Mouse (Mus musculus) neural tube, embryonic 13.5 days (tissue): ENCODE results near the gene Rasip1. TPM values are rescaled to one million over a fixed set of nuclear protein-coding genes. Genes with fewer than 3 reads are reported as not detected.
"Not testable (repeated sequence)": the region's sequence is repeated elsewhere in the genome, so short reads cannot be mapped to it uniquely, and the experiment has no call there.

Experiments
- ATAC-seq: fragments of 200-750 bp; cut with Nextera tagmentation; 2 replicates; pipeline ENCODE4 v1.8.0; 2017; ENCODE audit warnings: low read depth, mild to moderate bottlenecking, moderate TSS enrichment, moderate library complexity
- H3K27ac ChIP-seq: fragments of 300-500 bp; sonication (generic); replicated peaks from 2 replicates; pipeline ENCODE4 v1.5.1; 2015; ENCODE audit warnings: moderate library complexity, mild to moderate bottlenecking, inconsistent platforms
- H3K27me3 ChIP-seq: fragments of 300-500 bp; sonication (generic); 2 replicates; pipeline ENCODE4 v1.6.1; 2015; ENCODE audit warnings: mild to moderate bottlenecking, inconsistent platforms
- H3K36me3 ChIP-seq: fragments of 300-500 bp; sonication (generic); 2 replicates; pipeline ENCODE4 v1.6.1; 2015; ENCODE audit warnings: mild to moderate bottlenecking, inconsistent platforms
- H3K4me1 ChIP-seq: fragments of 300-500 bp; sonication (generic); replicated peaks from 2 replicates; pipeline ENCODE4 v1.6.1; 2015; ENCODE audit warnings: inconsistent platforms
- H3K4me2 ChIP-seq: fragments of 300-500 bp; sonication (generic); 2 replicates; pipeline ENCODE4 v1.6.1; 2015; ENCODE audit warnings: inconsistent platforms, mild to moderate bottlenecking, moderate library complexity
- H3K4me3 ChIP-seq: fragments of 300-500 bp; sonication (generic); 2 replicates; pipeline ENCODE4 v1.5.1; 2015; ENCODE audit warnings: mild to moderate bottlenecking, inconsistent platforms
- H3K9ac ChIP-seq: fragments of 300-500 bp; sonication (generic); 2 replicates; pipeline ENCODE4 v1.6.1; 2015; ENCODE audit warnings: moderate library complexity, mild to moderate bottlenecking, inconsistent platforms
- H3K9me3 ChIP-seq: fragments of 300-500 bp; sonication (generic); 2 replicates; pipeline ENCODE4 v1.6.1; 2016; ENCODE audit warnings: inconsistent platforms
- WGBS: fragments of 180-500 bp; shearing (Covaris S2); methylation state at CpG from one replicate; pipeline ENCODE4 v1.1.7; 2015; 5-methylcytosine and 5-hydroxymethylcytosine counted together
- polyA plus RNA-seq: library from polyadenylated mRNA; unstranded; fragments of >200 nt; fragmentation: Nextera tagmentation; extraction: Ambion mirVana; gene quantifications from 2 replicates; pipeline ENCODE4 v1.2.1, GENCODE M21; 2015

Gene Rasip1
- polyA plus RNA-seq, 1 experiment from 2014 or later = 13.1 TPM

GRCm38 (mm10) chr7:45660746-45661478 is 33.6 kb downstream of the Rasip1 start:
- H3K9me3 ChIP-seq = no peaks in the 10 kb centered on the region
- no peaks in the 10 kb centered on the region for H3K36me3 ChIP-seq
- H3K27ac ChIP-seq = no peak overlapping the region
- H3K4me1 ChIP-seq = peaks cover 3% of the 10 kb centered on the region; the same call in 1 of the 2 replicates
- ATAC-seq = no peak
- WGBS = 88% methylated on average over 11 of the region's 11 CpGs
- no peaks in the 10 kb centered on the region for H3K27me3 ChIP-seq
- H3K4me3 ChIP-seq = no peak overlapping the region
- no peak overlapping the region for H3K9ac ChIP-seq
- no peak overlapping the region for H3K4me2 ChIP-seq

GRCm38 (mm10) chr7:45661702-45662101 is 34.4 kb downstream of the Rasip1 start:
- H3K4me1 ChIP-seq, H3K27ac ChIP-seq, H3K36me3 ChIP-seq, H3K4me2 ChIP-seq, H3K9me3 ChIP-seq, H3K27me3 ChIP-seq, ATAC-seq, H3K4me3 ChIP-seq, H3K9ac ChIP-seq: not testable (repeated sequence)
- WGBS = 93% methylated on average over 6 of the region's 6 CpGs

- WGBS = 63% methylated on average over 13 of the region's 13 CpGs
- H3K27me3 ChIP-seq = no peaks in the 10 kb centered on the region
- no peak overlapping the region for H3K4me3 ChIP-seq
- H3K4me2 ChIP-seq = no peak overlapping the region
- H3K9ac ChIP-seq = no peak overlapping the region
- H3K9me3 ChIP-seq = no peaks in the 10 kb centered on the region
- no peaks in the 10 kb centered on the region for H3K36me3 ChIP-seq
- no peak for ATAC-seq
- peaks cover 3% of the 10 kb centered on the region; the same call in 1 of the 2 replicates for H3K4me1 ChIP-seq
- H3K27ac ChIP-seq = no peak overlapping the region
These were observed 38.2 kb downstream of the Rasip1 start for GRCm38 (mm10) chr7:45665303-45666138.

- WGBS = 87% methylated on average over 7 of the region's 7 CpGs
- Histone ChIP-seq H3K27ac (no peak within 1 kb of the TSS), H3K4me2 (no peak within 1 kb of the TSS), H3K4me3 (no peak within 1 kb of the TSS), H3K36me3 (no peaks in the 10 kb centered on the region), H3K9ac (no peak within 1 kb of the TSS), H3K4me1 (peaks cover 3% of the 10 kb centered on the region; the same call in 1 of the 2 replicates), H3K27me3 (no peaks in the 10 kb centered on the region), H3K9me3 (no peaks in the 10 kb centered on the region)
- ATAC-seq = no peak
These were observed 38.9 kb downstream of the Rasip1 start, which contains the start of gene Fut2 for GRCm38 (mm10) chr7:45666161-45666560. Gene Fut2 (minus strand): TSS chr7:45666394.

- Histone ChIP-seq H3K9ac (no peak overlapping the region), H3K27ac (no peak overlapping the region), H3K4me3 (no peak overlapping the region), H3K9me3 (no peaks in the 10 kb centered on the region), H3K4me2 (no peak overlapping the region), H3K36me3 (no peaks in the 10 kb centered on the region), H3K4me1 (peaks cover 3% of the 10 kb centered on the region; the same call in 1 of the 2 replicates), H3K27me3 (no peaks in the 10 kb centered on the region)
- ATAC-seq = no peak
- 73% methylated on average over 14 of the region's 14 CpGs for WGBS
These were observed 40.5 kb downstream of the Rasip1 start for GRCm38 (mm10) chr7:45667761-45668160.

GRCm38 (mm10) chr7:45668921-45669320 is 41.6 kb downstream of the Rasip1 start:
- no peak overlapping the region for H3K27ac ChIP-seq
- ATAC-seq = no peak
- H3K4me2 ChIP-seq = no peak overlapping the region
- WGBS = 93% methylated on average over 9 of the region's 9 CpGs
- no peaks in the 10 kb centered on the region for H3K27me3 ChIP-seq
- H3K4me1 ChIP-seq = peaks cover 3% of the 10 kb centered on the region; the same call in 1 of the 2 replicates
- H3K36me3 ChIP-seq = no peaks in the 10 kb centered on the region
- no peaks in the 10 kb centered on the region for H3K9me3 ChIP-seq
- H3K9ac ChIP-seq = no peak overlapping the region
- no peak overlapping the region for H3K4me3 ChIP-seq

GRCm38 (mm10) chr7:45677627-45678295 is 50.5 kb downstream of the Rasip1 start:
- no peak overlapping the region for H3K27ac ChIP-seq

GRCm38 (mm10) chr7:45678513-45678912 is 51.2 kb downstream of the Rasip1 start:
- H3K4me3 ChIP-seq = no peak overlapping the region
- H3K36me3 ChIP-seq = no peaks in the 10 kb centered on the region
- ATAC-seq = no peak
- no peaks in the 10 kb centered on the region for H3K9me3 ChIP-seq
- H3K27me3 ChIP-seq = no peaks in the 10 kb centered on the region
- peaks cover 11% of the 10 kb centered on the region; the same call in 1 of the 2 replicates for H3K4me1 ChIP-seq
- H3K4me2 ChIP-seq = no peak overlapping the region
- H3K27ac ChIP-seq = no peak overlapping the region
- WGBS = 92% methylated on average over 14 of the region's 14 CpGs
- H3K9ac ChIP-seq = no peak overlapping the region

More at GRCm38 (mm10) chr7:45677627-45678295, 50.5 kb downstream of the Rasip1 start:
- no peaks in the 10 kb centered on the region for H3K27me3 ChIP-seq
- H3K4me1 ChIP-seq = peaks cover 7% of the 10 kb centered on the region; the same call in 1 of the 2 replicates
- H3K9me3 ChIP-seq = no peaks in the 10 kb centered on the region
- ATAC-seq = no peak
- H3K4me3 ChIP-seq = no peak overlapping the region
- 72% methylated on average over 7 of the region's 7 CpGs for WGBS
- H3K4me2 ChIP-seq = no peak overlapping the region
- no peaks in the 10 kb centered on the region for H3K36me3 ChIP-seq
- H3K9ac ChIP-seq = no peak overlapping the region

GRCm38 (mm10) chr7:45679966-45680621 is 52.8 kb downstream of the Rasip1 start:
- H3K27me3 ChIP-seq = no peaks in the 10 kb centered on the region
- H3K9ac ChIP-seq = no peak overlapping the region
- H3K36me3 ChIP-seq = no peaks in the 10 kb centered on the region
- no peaks in the 10 kb centered on the region for H3K9me3 ChIP-seq
- H3K4me2 ChIP-seq = no peak overlapping the region
- no peak for ATAC-seq
- no peak overlapping the region for H3K4me3 ChIP-seq
- peaks cover 11% of the 10 kb centered on the region; the same call in 1 of the 2 replicates for H3K4me1 ChIP-seq
- H3K27ac ChIP-seq = no peak overlapping the region
- WGBS = 72% methylated on average over 14 of the region's 14 CpGs

- Histone ChIP-seq H3K4me2 (no peak overlapping the region), H3K27me3 (no peaks in the 10 kb centered on the region), H3K4me1 (peaks cover 19% of the 10 kb centered on the region), H3K36me3 (no peaks in the 10 kb centered on the region), H3K9ac (no peak overlapping the region), H3K27ac (no peak overlapping the region), H3K4me3 (no peak overlapping the region), H3K9me3 (no peaks in the 10 kb centered on the region)
- no peak for ATAC-seq
- 85% methylated on average over 8 of the region's 8 CpGs for WGBS
These were observed 53.9 kb downstream of the Rasip1 start for GRCm38 (mm10) chr7:45681046-45681736.
